Mouse (Mus musculus) erythroblast, embryonic 14.5 days (primary cell): ENCODE results near the gene Cnpy1.

ENCODE experiments used
- GATA1 ChIP-seq: IDR thresholded peaks from 2 replicates; pipeline ENCODE4 v1.6.1; 2012; ENCODE audit warnings: low read length, inconsistent platforms, mixed read lengths
- TAL1 ChIP-seq: IDR thresholded peaks from 3 replicates; pipeline ENCODE4 v1.6.1; 2012; ENCODE audit warnings: low read length, inconsistent platforms, mixed read lengths

- TF ChIP-seq TAL1 (no peak), GATA1 (no peak)
Observed at GRCm38 (mm10) chr5:28166256-28167231, 79.1 kb downstream of the Cnpy1 start.
